Mouse (Mus musculus) cerebellum, adult 2 months (tissue): ENCODE data around the gene Fnip2. TPM values are rescaled to one million over a fixed set of nuclear protein-coding genes. Genes with fewer than 3 reads are reported as not detected.

Experiments
- DNase-seq, 2 experiments: peaks; one replicate each; pipeline ENCODE4 v3.0.0; 2021
- H3K27ac ChIP-seq: fragments of 200-500 bp; 2 replicates; pipeline ENCODE4 v1.5.1; 2012; ENCODE audit warnings: low read length, control low read depth, inconsistent platforms; ENCODE audit not compliant: insufficient read depth
- H3K27me3 ChIP-seq: fragments of 200-500 bp; 2 replicates; pipeline ENCODE4 v1.6.1; 2012; ENCODE audit warnings: inconsistent platforms, mild to moderate bottlenecking, low read length, moderate library complexity; ENCODE audit not compliant: control insufficient read depth, insufficient read depth
- H3K4me1 ChIP-seq: fragments of 200-500 bp; 2 replicates; pipeline ENCODE4 v1.6.1; 2011; ENCODE audit warnings: low read length; ENCODE audit not compliant: control insufficient read depth, insufficient read depth
- H3K4me3 ChIP-seq: fragments of 200-500 bp; replicated peaks from 2 replicates; pipeline ENCODE3; 2011; ENCODE audit warnings: mild to moderate bottlenecking, low read depth, low read length, control low read depth; ENCODE audit not compliant: insufficient read depth
- CTCF ChIP-seq: fragments of 200-500 bp; IDR thresholded peaks from 2 replicates; pipeline ENCODE4 v1.5.1; 2011; ENCODE audit warnings: low read depth, mild to moderate bottlenecking, control low read depth, low read length, moderate library complexity, borderline replicate concordance; ENCODE audit not compliant: insufficient read depth
- POLR2A ChIP-seq: fragments of 200-500 bp; IDR thresholded peaks from 2 replicates; pipeline ENCODE4 v1.6.1; 2011; ENCODE audit warnings: low read length, control low read depth, borderline replicate concordance; ENCODE audit not compliant: insufficient read depth
- WGBS: fragments of 180-500 bp; shearing (Covaris S2); methylation state at CpG from one replicate; pipeline ENCODE4 v1.1.7; 2018; 5-methylcytosine and 5-hydroxymethylcytosine counted together
- polyA plus RNA-seq: library from polyadenylated mRNA; depleted of rRNA; stranded (reverse); fragments of >200 nt; gene quantifications from 2 replicates; pipeline ENCODE4 v1.2.3, GENCODE M21; 2012

Gene Fnip2
- polyA plus RNA-seq, 1 experiment = 16.3 TPM

DNA sequence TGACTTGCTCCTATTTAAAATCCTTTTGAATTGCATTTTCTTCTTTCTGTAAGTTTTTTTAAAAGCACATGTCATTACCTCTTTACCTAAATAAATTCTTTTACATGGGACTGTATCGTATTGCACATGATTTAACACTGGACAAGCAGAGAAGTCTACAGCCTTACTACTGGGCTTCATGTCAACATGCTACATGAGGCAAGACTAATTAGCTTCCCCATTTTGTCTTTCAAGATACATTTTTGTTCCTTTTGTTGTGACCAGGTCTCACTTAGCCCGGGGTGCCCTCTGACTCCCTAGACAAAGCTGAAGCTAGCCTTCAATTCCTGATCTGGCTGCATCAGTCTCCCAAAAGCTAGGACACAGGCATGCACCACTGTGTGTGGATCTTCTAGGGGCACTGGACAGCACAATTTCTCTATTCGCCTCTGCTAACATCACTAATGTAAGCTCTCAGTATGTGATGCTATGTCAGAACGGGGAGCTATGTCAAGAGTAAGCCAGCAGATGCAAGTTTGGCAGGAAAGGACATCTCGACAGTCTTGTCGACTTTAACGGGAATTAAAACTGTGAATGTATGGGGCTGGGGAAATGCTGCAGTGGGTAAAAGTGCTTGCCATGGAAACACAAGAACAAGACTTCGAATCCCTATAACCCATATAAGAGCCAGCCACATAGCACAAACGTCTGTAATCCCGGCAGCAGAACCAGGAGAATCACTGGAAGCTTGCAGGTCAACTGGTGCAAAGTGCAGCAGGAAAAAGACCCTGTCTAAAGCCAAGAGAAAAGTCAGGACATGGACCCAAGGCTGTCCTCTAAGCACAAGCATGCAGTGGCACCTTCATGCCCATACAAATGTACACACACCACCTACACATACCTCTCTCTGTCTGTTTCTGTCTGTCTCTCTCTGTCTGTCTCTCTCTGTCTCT lies 5.5 kb downstream of the Fnip2 start:
- peaks cover 27% of the 10 kb centered on the region for H3K4me1 ChIP-seq
- H3K4me3 ChIP-seq = no peak overlapping the region
- DNase-seq = no peak
- WGBS = 46% methylated on average over 10 of the region's 10 CpGs
- no peaks in the 10 kb centered on the region for H3K27me3 ChIP-seq
- TF ChIP-seq CTCF (no peak), POLR2A (no peak)
- peak overlapping the region; percentile 27; the same call in 1 of the 2 replicates for H3K27ac ChIP-seq

DNA sequence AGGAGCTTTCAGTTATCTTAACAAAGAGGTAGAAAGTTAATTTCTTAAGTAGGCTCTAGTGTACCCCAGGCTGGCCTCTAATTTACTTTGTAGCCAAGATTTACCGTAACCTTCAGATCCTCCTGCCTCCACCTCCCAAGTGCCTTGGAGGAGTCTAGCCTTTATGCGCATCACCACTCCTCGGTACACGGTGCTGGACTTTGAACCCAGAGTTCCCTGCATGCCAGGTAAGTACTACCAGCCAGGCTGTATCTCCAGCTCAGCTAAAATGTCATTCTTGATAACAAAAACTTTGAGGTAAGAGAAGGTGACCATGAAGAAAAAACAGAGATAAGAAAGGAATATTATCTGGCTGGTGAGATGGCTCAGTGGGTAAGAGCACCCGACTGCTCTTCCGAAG lies 7.0 kb downstream of the Fnip2 start:
- Histone ChIP-seq H3K27ac (no peak overlapping the region), H3K4me3 (no peak overlapping the region), H3K27me3 (no peaks in the 10 kb centered on the region), H3K4me1 (peaks cover 24% of the 10 kb centered on the region)
- TF ChIP-seq POLR2A (no peak), CTCF (no peak)
- 95% methylated on average over 6 of the region's 6 CpGs for WGBS
- DNase-seq = no peak

DNA sequence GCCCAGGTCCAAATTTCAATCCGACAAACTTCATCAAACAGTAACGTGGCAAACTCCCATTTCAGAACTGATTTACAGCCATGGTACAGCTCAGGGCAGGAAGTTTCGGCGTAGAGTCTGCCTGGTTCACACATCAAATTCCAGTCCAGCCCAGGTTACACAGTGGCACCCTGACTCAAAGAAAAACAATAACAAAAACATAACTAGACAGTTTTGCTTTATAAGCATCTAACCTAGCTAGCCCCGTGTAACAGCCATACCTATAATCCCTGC lies 7.9 kb downstream of the Fnip2 start:
- H3K27me3 ChIP-seq = no peaks in the 10 kb centered on the region
- peaks cover 16% of the 10 kb centered on the region for H3K4me1 ChIP-seq
- H3K27ac ChIP-seq = 0 out of 2 replicates have a peak overlapping the region, but pooled peaks have one; percentile 40
- no peak overlapping the region for H3K4me3 ChIP-seq
- no peak for DNase-seq
- WGBS = 69% methylated on average over 5 of the region's 5 CpGs
- TF ChIP-seq CTCF (no peak), POLR2A (no peak)

DNA sequence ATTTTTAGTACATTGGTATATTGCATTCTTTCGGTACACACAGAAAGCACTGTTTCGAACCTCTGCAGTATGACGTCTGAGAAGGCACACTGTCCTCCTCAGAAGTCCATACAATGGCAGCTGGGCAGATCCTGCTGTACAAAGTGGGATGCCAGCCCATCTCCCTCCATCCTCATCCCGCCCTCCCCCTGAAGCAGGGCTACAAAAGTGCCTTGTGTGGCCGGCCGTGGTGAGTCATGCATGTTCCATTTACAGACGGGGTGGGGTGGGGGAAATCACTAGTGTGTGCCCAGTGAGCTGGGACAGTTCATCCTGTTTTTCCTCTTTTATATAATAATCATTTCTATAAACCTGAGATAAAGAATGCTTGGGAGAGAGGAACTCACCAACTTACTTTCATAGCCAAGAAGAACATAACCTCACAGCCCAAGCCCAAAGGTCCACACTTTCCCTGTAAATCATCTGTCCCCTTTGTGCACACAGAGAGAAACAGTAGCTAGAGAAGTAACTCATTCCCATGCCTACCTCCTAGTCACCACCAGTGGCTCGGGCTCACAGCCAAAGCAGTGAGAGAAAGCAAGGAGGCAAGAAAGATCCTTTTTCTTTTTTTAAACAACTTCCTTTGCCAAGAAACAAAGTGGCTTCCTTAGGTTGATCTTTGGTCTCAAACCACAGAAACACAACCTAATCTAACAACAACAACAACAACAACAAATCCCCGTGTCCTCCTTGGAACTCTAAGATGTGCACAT lies 8.4 kb downstream of the Fnip2 start:
- peak overlapping the region; percentile 62; the same call in 1 of the 2 replicates for H3K27ac ChIP-seq
- H3K27me3 ChIP-seq = no peaks in the 10 kb centered on the region
- H3K4me3 ChIP-seq = no peak overlapping the region
- peaks cover 15% of the 10 kb centered on the region for H3K4me1 ChIP-seq
- DNase-seq = peak in 1 of 2 experiments; percentile 45
- TF ChIP-seq POLR2A (no peak), CTCF (no peak)
- 37% methylated on average over 9 of the region's 9 CpGs for WGBS

DNA sequence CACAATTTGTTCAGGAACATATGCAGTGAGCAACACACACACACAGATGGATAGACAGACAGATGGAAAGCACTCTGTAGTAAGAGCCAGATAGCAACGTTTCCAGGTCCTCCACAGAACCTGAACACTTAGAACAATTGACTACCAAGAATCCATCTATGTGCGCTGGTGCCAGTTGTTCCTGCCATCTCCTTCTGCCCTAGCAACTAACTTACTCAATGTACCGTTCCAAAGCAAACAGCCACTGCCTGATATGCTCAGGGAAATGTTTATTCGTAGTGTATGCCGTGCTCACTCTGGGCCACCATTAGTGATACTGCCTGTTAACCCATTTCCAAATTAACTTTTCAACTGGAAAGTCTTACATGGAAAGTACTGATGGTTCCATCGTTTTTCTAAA lies 12.5 kb downstream of the Fnip2 start:
- 74% methylated on average over 6 of the region's 6 CpGs for WGBS
- TF ChIP-seq CTCF = no peak
- TF ChIP-seq POLR2A = no peak
- H3K4me3 ChIP-seq = no peak overlapping the region
- H3K27ac ChIP-seq = no peak overlapping the region
- DNase-seq = no peak
- no peaks in the 10 kb centered on the region for H3K27me3 ChIP-seq
- H3K4me1 ChIP-seq = peaks cover 12% of the 10 kb centered on the region

DNA sequence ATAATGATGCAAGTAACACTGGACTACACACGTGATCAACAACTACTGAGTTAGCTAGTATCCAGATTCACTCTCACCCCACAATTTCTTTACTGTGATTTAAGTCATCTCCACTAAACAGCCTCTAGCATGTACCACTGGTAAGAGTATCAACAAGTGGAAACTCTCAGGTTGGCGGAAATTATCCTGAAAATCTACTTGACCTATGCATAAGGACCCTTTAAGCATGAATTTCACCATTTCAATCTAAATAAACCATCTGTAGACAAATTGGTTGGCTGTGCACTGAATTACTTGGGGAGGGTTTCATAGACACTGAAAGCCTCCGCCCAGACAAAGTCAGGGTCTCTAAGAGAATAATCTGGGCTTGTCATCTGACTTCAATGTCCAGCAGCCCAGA lies 13.8 kb downstream of the Fnip2 start:
- H3K27ac ChIP-seq = no peak overlapping the region
- peaks cover 13% of the 10 kb centered on the region for H3K4me1 ChIP-seq
- 99% methylated on average over 3 of the region's 3 CpGs for WGBS
- DNase-seq = no peak
- H3K27me3 ChIP-seq = no peaks in the 10 kb centered on the region
- TF ChIP-seq POLR2A (no peak), CTCF (no peak)
- no peak overlapping the region for H3K4me3 ChIP-seq

DNA sequence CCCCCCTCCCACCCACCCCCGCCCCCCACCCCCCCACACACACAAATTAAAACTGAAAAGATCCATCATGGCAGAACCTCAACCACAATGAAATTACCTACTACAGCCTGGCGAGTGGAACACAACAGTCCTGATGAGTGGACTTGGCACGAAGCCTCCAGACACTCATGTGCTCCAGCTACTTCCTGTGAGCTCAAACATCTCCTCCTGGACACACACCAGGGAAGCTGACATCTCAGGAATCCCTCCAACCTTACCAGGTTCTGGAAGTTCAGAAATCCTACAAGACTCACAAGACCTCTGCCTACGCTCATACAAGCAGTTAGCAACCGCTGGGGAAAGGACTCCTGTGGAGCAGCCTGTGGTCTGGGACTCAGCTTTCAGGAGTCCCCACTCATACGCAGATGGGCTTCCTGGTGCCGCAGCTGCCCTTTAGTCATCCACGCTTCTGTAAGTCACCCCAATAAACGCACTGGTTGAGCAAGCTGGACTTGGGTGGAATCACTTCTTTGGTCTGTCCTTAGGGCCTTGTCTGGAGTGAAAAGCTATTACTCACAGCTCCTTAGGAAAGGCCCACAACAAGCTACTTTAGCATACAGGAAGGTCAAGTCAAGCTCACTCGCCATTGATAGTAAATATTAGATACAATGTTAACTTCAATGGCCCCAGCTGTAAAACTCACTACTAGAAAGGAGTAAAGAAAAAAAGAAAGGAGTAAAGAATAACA lies 15.6 kb downstream of the Fnip2 start:
- DNase-seq = peak in 1 of 2 experiments; percentile 32
- TF ChIP-seq CTCF (no peak), POLR2A (no peak)
- H3K4me3 ChIP-seq = no peak overlapping the region
- H3K27ac ChIP-seq = 0 out of 2 replicates have a peak overlapping the region, but pooled peaks have one; percentile 61
- H3K4me1 ChIP-seq = peaks cover 14% of the 10 kb centered on the region
- WGBS = 76% methylated on average over 10 of the region's 10 CpGs
- H3K27me3 ChIP-seq = no peaks in the 10 kb centered on the region
